Mouse (Mus musculus): Measurements from ENCODE around the gene Cryba1.

Cryba1 gene

GRCm38 (mm10) chr11:77743966-77744365, 18.9 kb upstream of the Cryba1 start:
- CTCF ChIA-PET, result interaction anchor here (0.5 to 2.5 kb wide), 61 partner anchors 8 to 1899 kb away, joined by 3 to 16 read pairs (median 3); partner anchors contain the start of genes Cryba1 (in 1 of the 4), Myo18a (in 1 of the 4) and Taok1 (in 1 of the 4)

GRCm38 (mm10) chr11:77738555-77738954, 13.5 kb upstream of the Cryba1 start:
- ChIA-PET POLR2A (interaction anchor here in 3 of 4 experiments (0.5 to 2.9 kb wide), 27 partner anchors 9 to 425 kb away, joined by 3 to 21 read pairs (median 4); partner anchors contain the start of gene Nufip2 (in 2 of the 3)), CTCF (interaction anchor here in 3 of 4 experiments (0.5 to 2.5 kb wide), 18 partner anchors 9 to 342 kb away, joined by 3 to 19 read pairs (median 4); partner anchors contain the start of gene Myo18a (in 2 of the 3))

More at GRCm38 (mm10) chr11:77743966-77744365, 18.9 kb upstream of the Cryba1 start:
- POLR2A ChIA-PET, result interaction anchor here in 3 of 4 experiments (0.5 to 1.7 kb wide), 12 partner anchors 9 to 144 kb away, joined by 3 to 9 read pairs (median 4); partner anchors contain the start of gene Myo18a (in 2 of the 3)

- ChIA-PET POLR2A (interaction anchor here in 3 of 4 experiments (0.5 to 2.9 kb wide), 34 partner anchors 8 to 230 kb away, joined by 3 to 21 read pairs (median 3); partner anchors contain the start of genes Nufip2 (in 3 of the 3) and Myo18a (in 1 of the 3)), CTCF (interaction anchor here (0.5 to 2.5 kb wide), 98 partner anchors 9 to 1760 kb away, joined by 3 to 23 read pairs (median 4); partner anchors contain the start of genes Myo18a (in 3 of the 4), Cryba1 (in 2 of the 4) and Gm10277 (in 1 of the 4))
Observed at GRCm38 (mm10) chr11:77737289-77737688, 12.2 kb upstream of the Cryba1 start.

- ChIA-PET CTCF (no interaction called here), POLR2A (no interaction called here)
Observed at GRCm38 (mm10) chr11:77728587-77728986, 3.5 kb upstream of the Cryba1 start.

GRCm38 (mm10) chr11:77724766-77725165, 317 bp downstream of the Cryba1 start:
- CTCF ChIA-PET, result interaction anchor here in 2 of 4 experiments (0.7 to 3.0 kb wide), 4 partner anchors 13 to 246 kb away, joined by 3 to 13 read pairs (median 3); no protein-coding TSS in a partner anchor
- POLR2A ChIA-PET, result interaction anchor here in 2 of 4 experiments (0.7 to 1.6 kb wide), 9 partner anchors 9 to 141 kb away, joined by 3 to 9 read pairs (median 3); partner anchors contain the start of gene Nufip2 (in 1 of the 2)

GRCm38 (mm10) chr11:77721389-77721788, 3.7 kb downstream of the Cryba1 start:
- ChIA-PET POLR2A (interaction anchor here in 2 of 4 experiments (0.6 to 10.5 kb wide), 18 partner anchors 10 to 626 kb away, joined by 3 to 229 read pairs (median 4); no protein-coding TSS in a partner anchor), CTCF (interaction anchor here (0.6 to 1.7 kb wide), 7 partner anchors 16 to 733 kb away, joined by 3 to 10 read pairs (median 3); no protein-coding TSS in a partner anchor)

- CTCF ChIA-PET, result interaction anchor here in 1 of 4 experiments (0.9 kb wide), 1 partner anchor 46 kb away, joined by 3 read pairs; no protein-coding TSS in a partner anchor
- POLR2A ChIA-PET, result interaction anchor here (0.8 to 10.5 kb wide), 11 partner anchors 8 to 174 kb away, joined by 3 to 229 read pairs (median 4); partner anchors contain the start of gene Nufip2 (in 1 of the 4)
Observed at GRCm38 (mm10) chr11:77719055-77719454, 6.0 kb downstream of the Cryba1 start.

- POLR2A ChIA-PET, result interaction anchor here in 3 of 4 experiments (0.6 to 10.5 kb wide), 15 partner anchors 9 to 194 kb away, joined by 3 to 229 read pairs (median 4); partner anchors contain the start of genes Cryba1 (in 1 of the 3), Gm10277 (in 1 of the 3) and Nufip2 (in 1 of the 3)
- CTCF ChIA-PET, result interaction anchor here in 1 of 4 experiments (0.7 kb wide), 2 partner anchors 16 to 439 kb away, joined by 3 to 6 read pairs; no protein-coding TSS in a partner anchor
Observed at GRCm38 (mm10) chr11:77713736-77714135, 11.3 kb downstream of the Cryba1 start.

- CTCF ChIA-PET, result interaction anchor here in 1 of 4 experiments (0.5 kb wide), 1 partner anchor 29 kb away, joined by 3 read pairs; no protein-coding TSS in a partner anchor
- POLR2A ChIA-PET, result interaction anchor here in 2 of 4 experiments (0.6 to 15.2 kb wide), 6 partner anchors 9 to 988 kb away, joined by 3 to 436 read pairs (median 70); partner anchors contain the start of genes Nufip2 (in 2 of the 2) and Nlk (in 1 of the 2)
Observed at GRCm38 (mm10) chr11:77709039-77709438, 16.0 kb downstream of the Cryba1 start.

GRCm38 (mm10) chr11:77705920-77706319, 19.2 kb downstream of the Cryba1 start:
- ChIA-PET CTCF (interaction anchor here in 2 of 4 experiments (0.6 to 1.8 kb wide), 3 partner anchors 31 to 486 kb away, joined by 3 to 6 read pairs (median 3); no protein-coding TSS in a partner anchor), POLR2A (interaction anchor here in 2 of 4 experiments (0.7 to 15.2 kb wide), 16 partner anchors 8 to 276 kb away, joined by 3 to 436 read pairs (median 5); partner anchors contain the start of genes Nufip2 (in 2 of the 2) and Phf12 (in 1 of the 2))

GRCm38 (mm10) chr11:77697232-77697631, 27.9 kb downstream of the Cryba1 start:
- ChIA-PET CTCF (interaction anchor here in 3 of 4 experiments (0.6 to 1.3 kb wide), 5 partner anchors 11 to 93 kb away, joined by 3 to 4 read pairs (median 3); partner anchors contain the start of gene Nufip2 (in 1 of the 3)), POLR2A (interaction anchor here (0.7 to 15.2 kb wide), 14 partner anchors 8 to 53 kb away, joined by 3 to 436 read pairs (median 14); partner anchors contain the start of gene Nufip2 (in 3 of the 4))

GRCm38 (mm10) chr11:77693026-77693425, 32.1 kb downstream of the Cryba1 start:
- ChIA-PET CTCF (no interaction called here), POLR2A (interaction anchor here in 3 of 4 experiments (0.5 to 8.6 kb wide), 9 partner anchors 9 to 219 kb away, joined by 3 to 436 read pairs (median 7); no protein-coding TSS in a partner anchor)

GRCm38 (mm10) chr11:77687541-77688131, 37.4 kb downstream of the Cryba1 start:
- CTCF ChIA-PET, result interaction anchor here (0.6 to 1.7 kb wide), 8 partner anchors 14 to 1774 kb away, joined by 3 to 12 read pairs (median 4); no protein-coding TSS in a partner anchor
- POLR2A ChIA-PET, result interaction anchor here (0.6 to 8.6 kb wide), 75 partner anchors 8 to 1939 kb away, joined by 3 to 436 read pairs (median 4); partner anchors contain the start of genes Taok1 (in 2 of the 4), Pipox (in 1 of the 4) and Trp53i13 (in 1 of the 4)

GRCm38 (mm10) chr11:77686841-77687540, 38.1 kb downstream of the Cryba1 start:
- ChIA-PET CTCF (interaction anchor here in 3 of 4 experiments (0.6 to 1.7 kb wide), 6 partner anchors 13 to 1774 kb away, joined by 3 to 12 read pairs (median 4); no protein-coding TSS in a partner anchor), POLR2A (interaction anchor here (0.6 to 8.6 kb wide), 57 partner anchors 8 to 1940 kb away, joined by 3 to 436 read pairs (median 6); partner anchors contain the start of genes Pipox (in 1 of the 4), Taok1 (in 1 of the 4) and Trp53i13 (in 1 of the 4))

GRCm38 (mm10) chr11:77686346-77686840, 38.7 kb downstream of the Cryba1 start:
- ChIA-PET CTCF (interaction anchor here in 3 of 4 experiments (0.6 to 1.7 kb wide), 9 partner anchors 11 to 589 kb away, joined by 3 to 12 read pairs (median 4); no protein-coding TSS in a partner anchor), POLR2A (interaction anchor here (0.6 to 8.6 kb wide), 77 partner anchors 8 to 1316 kb away, joined by 3 to 436 read pairs (median 4); partner anchors contain the start of genes Abhd15 (in 1 of the 4), Cryba1 (in 1 of the 4), Eral1 (in 1 of the 4) and Nek8 (in 1 of the 4))

Measured in embryonic stem cell, embryonic (primary cell).